Comparison of ENCODE assay signal across 24 mouse cellular contexts in the genomic region with DNA sequence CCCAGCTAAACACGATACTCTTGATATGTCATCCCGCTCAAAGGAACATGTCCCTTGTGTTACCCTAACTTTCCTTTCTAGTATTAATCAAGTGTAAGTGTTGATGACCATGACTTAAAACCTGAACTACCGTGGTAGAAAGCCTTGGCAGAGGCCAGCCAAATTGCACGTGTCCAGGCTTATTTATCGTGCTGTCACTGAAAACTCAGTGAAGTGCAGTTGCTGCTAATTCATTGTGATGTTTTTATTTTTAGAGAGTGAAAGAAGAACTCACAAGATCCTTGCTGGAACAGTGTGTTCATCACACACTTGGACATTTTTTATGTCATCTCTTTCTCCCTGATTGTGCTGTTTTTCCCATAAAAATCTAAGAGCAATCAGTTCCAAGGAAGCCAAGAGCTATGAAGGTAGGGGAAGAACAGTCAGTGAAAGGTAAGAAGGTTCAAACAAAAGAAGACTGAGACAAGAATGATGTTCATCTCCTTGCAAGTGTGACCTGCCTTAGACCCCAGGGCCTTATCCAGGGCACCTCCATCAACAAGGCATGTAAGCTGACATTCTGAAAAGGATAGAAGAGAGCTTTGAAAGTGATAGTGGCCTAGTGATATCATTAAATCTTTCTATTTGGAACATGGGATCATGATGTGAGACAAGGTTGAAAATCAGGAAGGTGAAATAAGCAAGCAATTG.
"Had no signal": no experiment of that assay in that cellular context is flagged by ENCODE, and none has a peak within 500 bp of the region (broad histone marks: within the 10 kb centered on the region; RNA-seq: fewer than 3 reads in every experiment).

No protein-coding gene starts in this region.

- H3K9me3 ChIP-seq: heart, embryonic 13.5 days; heart, embryonic 15.5 days; hindbrain, embryonic 13.5 days; hindbrain, embryonic 15.5 days; limb, embryonic 13.5 days; limb, embryonic 15.5 days; liver, embryonic 12.5 days had no signal

- DNase-seq: forebrain, postnatal 0 days; gastrocnemius, postnatal 14 days; gastrocnemius, postnatal 36 days; heart, adult 11 months; heart, adult 2 months; heart, postnatal 14 days; heart, postnatal 36 days; kidney, adult 11 months; kidney, adult 2 months; kidney, postnatal 25 days; layer of hippocampus, adult 9-11 months; layer of hippocampus, postnatal 36 days; left cerebral cortex, postnatal 4 days had no signal

- H3K4me1 ChIP-seq: heart, embryonic 13.5 days; heart, embryonic 15.5 days; hindbrain, embryonic 13.5 days; hindbrain, embryonic 15.5 days; limb, embryonic 13.5 days; limb, embryonic 15.5 days; liver, embryonic 12.5 days had no signal

- H3K4me2 ChIP-seq: heart, embryonic 11.5 days; heart, embryonic 13.5 days; heart, embryonic 15.5 days; hindbrain, embryonic 13.5 days; hindbrain, embryonic 15.5 days; limb, embryonic 13.5 days; limb, embryonic 15.5 days; liver, embryonic 12.5 days had no signal

- H3K4me3 ChIP-seq: heart, adult 2 months; heart, embryonic 13.5 days; heart, embryonic 15.5 days; hindbrain, embryonic 13.5 days; hindbrain, embryonic 15.5 days; limb, embryonic 13.5 days; limb, embryonic 15.5 days; liver, embryonic 12.5 days had no signal

- H3K9ac ChIP-seq: forebrain, postnatal 0 days; heart, embryonic 13.5 days; heart, embryonic 15.5 days; hindbrain, embryonic 13.5 days; hindbrain, embryonic 15.5 days; limb, embryonic 13.5 days; limb, embryonic 15.5 days; liver, embryonic 12.5 days; liver, embryonic 14.5 days had no signal

- H3K36me3 ChIP-seq: heart, embryonic 13.5 days; heart, embryonic 15.5 days; hindbrain, embryonic 13.5 days; hindbrain, embryonic 15.5 days; limb, embryonic 13.5 days; limb, embryonic 15.5 days; liver, embryonic 12.5 days had no signal

- ATAC-seq: forebrain, postnatal 0 days; hindbrain, postnatal 0 days; intestine, embryonic 16.5 days; liver, embryonic 12.5 days had no signal

- H3K27me3 ChIP-seq: heart, embryonic 13.5 days; heart, embryonic 15.5 days; hindbrain, embryonic 13.5 days; hindbrain, embryonic 15.5 days; limb, embryonic 13.5 days; limb, embryonic 15.5 days; liver, embryonic 12.5 days had no signal

- H3K27ac ChIP-seq: heart, adult 2 months; heart, embryonic 13.5 days; heart, embryonic 15.5 days; hindbrain, embryonic 13.5 days; hindbrain, embryonic 15.5 days; hindbrain, postnatal 0 days; limb, embryonic 13.5 days; limb, embryonic 15.5 days; liver, embryonic 12.5 days; liver, embryonic 14.5 days had no signal
